Mouse (Mus musculus): ENCODE results near the gene Tial1.

Tial1 gene

GRCm38 (mm10) chr7:128461285-128462215 is at the start of gene Tial1:
TSS of gene Tial1 (minus strand) at chr7:128461717.
- ATAC-seq (ENCODE audit: low TSS enrichment) = peak; percentile 98

GRCm38 (mm10) chr7:128504091-128504490 is 42.6 kb upstream of the Tial1 start:
- peak; percentile 77; the same call in 1 of the 2 replicates for ATAC-seq (ENCODE audit: low TSS enrichment)

- no peak for ATAC-seq (ENCODE audit: low TSS enrichment)
Observed at GRCm38 (mm10) chr7:128499801-128500200, 38.3 kb upstream of the Tial1 start.

- no peak for ATAC-seq (ENCODE audit: low TSS enrichment)
Observed at GRCm38 (mm10) chr7:128494546-128494945, 33.0 kb upstream of the Tial1 start.

- no peak for ATAC-seq (ENCODE audit: low TSS enrichment)
Observed at GRCm38 (mm10) chr7:128488986-128489385, 27.5 kb upstream of the Tial1 start.

- peak; percentile 93 for ATAC-seq (ENCODE audit: low TSS enrichment)
Observed at GRCm38 (mm10) chr7:128474322-128474721, 12.8 kb upstream of the Tial1 start.

GRCm38 (mm10) chr7:128462406-128462805 is 889 bp upstream of the Tial1 start:
- ATAC-seq (ENCODE audit: low TSS enrichment) = no peak

- ATAC-seq (ENCODE audit: low TSS enrichment) = no peak
Observed at GRCm38 (mm10) chr7:128460865-128461228, 670 bp downstream of the Tial1 start.

- ATAC-seq (ENCODE audit: low TSS enrichment) = no peak
Observed at GRCm38 (mm10) chr7:128460131-128460864, 1.2 kb downstream of the Tial1 start.

- ATAC-seq (ENCODE audit: low TSS enrichment) = no peak
Observed at GRCm38 (mm10) chr7:128459791-128460130, 1.8 kb downstream of the Tial1 start.

GRCm38 (mm10) chr7:128458011-128458410 is 3.5 kb downstream of the Tial1 start:
- ATAC-seq (ENCODE audit: low TSS enrichment) = no peak

- ATAC-seq (ENCODE audit: low TSS enrichment) = no peak; the same call in 1 of the 2 replicates
Observed at GRCm38 (mm10) chr7:128452731-128453130, 8.8 kb downstream of the Tial1 start.

- ATAC-seq (ENCODE audit: low TSS enrichment) = no peak
Observed at GRCm38 (mm10) chr7:128440584-128440983, 20.9 kb downstream of the Tial1 start.

- ATAC-seq (ENCODE audit: low TSS enrichment) = no peak
Observed at GRCm38 (mm10) chr7:128439251-128439650, 22.3 kb downstream of the Tial1 start.

GRCm38 (mm10) chr7:128438131-128438530 is 23.4 kb downstream of the Tial1 start:
- ATAC-seq (ENCODE audit: low TSS enrichment) = no peak

- no peak; the same call in 1 of the 2 replicates for ATAC-seq (ENCODE audit: low TSS enrichment)
Observed at GRCm38 (mm10) chr7:128433213-128433612, 28.3 kb downstream of the Tial1 start.

- ATAC-seq (ENCODE audit: low TSS enrichment) = no peak
Observed at GRCm38 (mm10) chr7:128432574-128432973, 28.9 kb downstream of the Tial1 start.

GRCm38 (mm10) chr7:128422491-128422890 is 39.0 kb downstream of the Tial1 start:
- ATAC-seq (ENCODE audit: low TSS enrichment) = no peak

GRCm38 (mm10) chr7:128421701-128422100 is 39.8 kb downstream of the Tial1 start:
- no peak for ATAC-seq (ENCODE audit: low TSS enrichment)

- ATAC-seq (ENCODE audit: low TSS enrichment) = no peak
Observed at GRCm38 (mm10) chr7:128419690-128420089, 41.8 kb downstream of the Tial1 start.

GRCm38 (mm10) chr7:128417930-128418779 is 43.4 kb downstream of the Tial1 start, which contains the start of gene Rgs10:
TSS of gene Rgs10 (minus strand) at chr7:128418758.
- peak; percentile 82 for ATAC-seq (ENCODE audit: low TSS enrichment)

Measured in frontal cortex, adult (tissue).